Mouse (Mus musculus): Measurements from ENCODE around the gene Ankrd1.

Gene Ankrd1

DNA sequence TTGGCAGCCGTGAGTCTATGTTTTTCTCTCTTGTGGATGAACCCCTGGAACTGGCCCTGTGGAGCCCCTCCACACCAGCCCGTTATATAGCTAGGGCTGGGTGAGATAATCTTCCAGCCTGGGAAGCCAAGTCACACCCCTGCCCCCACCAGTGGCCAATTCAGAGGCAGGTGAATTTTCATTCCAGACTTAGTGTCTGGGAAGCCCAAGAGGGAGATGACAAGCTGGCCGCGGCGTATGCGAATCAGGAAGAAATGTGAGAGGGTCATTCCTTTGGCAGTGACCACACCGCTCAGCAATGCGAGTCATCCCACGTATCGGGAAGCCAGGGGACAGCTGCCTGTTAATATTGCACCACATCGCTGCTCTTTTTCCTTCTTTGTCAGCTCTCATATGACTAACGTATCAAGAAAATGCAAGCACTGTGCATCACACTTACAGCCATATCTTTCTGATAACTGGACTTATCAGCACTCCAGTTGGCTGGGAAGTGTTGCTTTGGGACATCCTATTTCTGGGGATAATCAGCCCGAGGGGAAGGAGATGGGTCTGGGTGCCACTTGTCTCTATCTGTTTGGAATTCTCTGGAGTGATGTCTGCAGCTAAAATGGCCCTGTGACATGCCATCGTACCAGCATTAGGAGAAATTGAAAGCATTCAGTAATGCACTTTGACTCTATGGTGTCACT is at the start of gene Ankrd1:
Gene Ankrd1, minus strand, starts transcription at position 317 of the 689 bp plus-strand sequence.
- no peak for DNase-seq (ENCODE audit: low read depth, low spot score)

DNA sequence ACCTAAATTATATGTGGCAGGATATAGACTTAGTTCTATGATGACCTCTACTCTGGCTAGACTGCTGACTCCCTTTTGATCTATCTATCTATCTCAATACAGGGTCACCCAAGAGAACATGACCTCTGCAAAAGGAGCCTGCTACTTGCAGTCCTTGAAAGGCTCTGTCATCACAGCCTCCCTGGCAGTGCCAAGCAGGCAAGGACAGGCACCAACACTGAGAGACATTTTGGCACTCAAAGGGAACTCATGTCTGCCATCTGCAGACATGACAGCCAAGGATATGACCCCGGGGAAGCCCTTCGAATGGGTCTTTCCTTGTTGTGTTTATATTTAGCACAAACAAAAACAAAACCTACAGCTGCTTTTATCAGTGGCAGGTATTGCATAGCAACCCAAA is 49.2 kb upstream of the Ankrd1 start:
- DNase-seq (ENCODE audit: low read depth, low spot score), result no peak

DNA sequence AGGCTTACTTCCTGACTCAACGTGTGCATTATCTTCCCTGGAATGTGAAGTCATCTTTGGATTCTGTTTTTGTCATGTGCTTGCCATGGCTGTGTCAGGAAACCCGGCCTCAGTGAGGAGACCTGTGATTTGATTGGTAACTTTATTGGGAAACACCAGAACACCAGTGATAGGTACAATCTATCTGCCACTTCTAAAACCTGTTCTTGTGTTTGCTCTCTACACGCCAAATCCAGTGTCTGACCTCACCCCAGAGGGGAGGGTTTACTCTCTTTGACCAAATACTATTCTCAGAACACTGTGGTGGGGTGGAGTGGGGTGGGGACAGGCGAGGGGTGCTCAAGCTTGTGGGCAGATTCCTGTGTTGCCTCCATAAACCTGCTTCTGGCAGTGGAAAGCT is 48.2 kb upstream of the Ankrd1 start:
- no peak for DNase-seq (ENCODE audit: low read depth, low spot score)

DNA sequence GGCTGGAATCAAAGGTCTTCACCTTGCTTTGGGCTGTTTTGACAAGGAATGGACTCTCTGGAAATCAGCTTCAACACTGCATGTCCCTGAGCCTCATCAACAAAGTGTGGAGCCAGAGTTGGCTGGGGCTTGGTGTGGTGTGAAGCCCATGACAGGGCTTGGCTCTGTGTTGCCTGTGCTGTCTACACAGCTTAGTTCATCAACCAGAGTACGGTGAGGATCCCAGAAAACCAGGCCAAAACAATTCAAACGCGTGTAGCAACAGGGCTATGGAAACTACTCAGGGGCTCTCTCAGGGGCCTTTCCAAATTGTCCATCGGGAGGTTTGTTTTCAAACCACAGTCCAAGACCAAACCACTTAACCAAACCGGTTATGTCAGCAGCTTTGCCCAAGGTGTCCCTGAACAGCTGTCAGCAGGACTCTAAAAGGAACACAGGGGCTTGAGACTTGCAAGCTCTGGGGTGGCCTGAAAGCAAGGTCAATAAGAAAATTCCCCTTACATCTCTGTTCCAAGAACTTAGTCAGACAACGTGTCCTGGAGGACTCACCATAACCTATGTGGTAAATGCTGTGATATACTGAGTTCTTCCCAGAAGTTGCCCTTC is 47.5 kb upstream of the Ankrd1 start:
- DNase-seq (ENCODE audit: low read depth, low spot score), result no peak

DNA sequence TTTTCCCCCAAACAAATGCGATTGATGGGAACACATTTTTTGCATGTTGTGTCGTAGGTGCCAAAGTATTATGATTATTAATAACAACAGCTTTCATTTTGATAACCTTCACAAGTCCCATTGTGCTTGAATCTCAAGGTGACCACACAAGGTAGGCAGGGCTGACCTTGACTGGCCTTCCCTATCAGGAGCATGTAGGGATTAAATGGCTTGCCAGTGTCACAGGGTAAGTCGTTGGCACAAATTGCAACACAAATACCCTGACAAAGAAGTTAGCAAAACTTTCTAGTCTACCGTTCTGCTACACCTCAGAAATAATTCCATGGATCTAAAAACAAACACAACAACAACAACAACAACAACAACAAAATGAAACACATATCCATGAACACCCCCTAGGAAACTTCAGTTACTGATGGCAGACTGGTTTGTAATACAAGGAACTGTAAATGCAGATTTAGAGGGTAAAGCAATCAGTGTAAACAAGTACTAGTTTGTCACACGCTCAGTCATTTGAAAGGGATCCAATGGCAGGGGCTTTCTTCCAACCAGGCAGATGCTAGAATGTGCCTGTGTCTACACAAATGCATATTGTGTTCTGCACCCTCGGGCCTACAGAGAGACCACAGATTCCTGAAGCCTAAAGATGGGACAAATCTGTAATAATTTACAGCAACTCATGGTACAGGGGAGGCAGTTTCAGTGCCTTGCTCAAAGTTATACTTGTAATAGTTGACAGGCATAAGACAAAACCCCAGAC is 46.7 kb upstream of the Ankrd1 start:
- DNase-seq (ENCODE audit: low read depth, low spot score), result no peak

DNA sequence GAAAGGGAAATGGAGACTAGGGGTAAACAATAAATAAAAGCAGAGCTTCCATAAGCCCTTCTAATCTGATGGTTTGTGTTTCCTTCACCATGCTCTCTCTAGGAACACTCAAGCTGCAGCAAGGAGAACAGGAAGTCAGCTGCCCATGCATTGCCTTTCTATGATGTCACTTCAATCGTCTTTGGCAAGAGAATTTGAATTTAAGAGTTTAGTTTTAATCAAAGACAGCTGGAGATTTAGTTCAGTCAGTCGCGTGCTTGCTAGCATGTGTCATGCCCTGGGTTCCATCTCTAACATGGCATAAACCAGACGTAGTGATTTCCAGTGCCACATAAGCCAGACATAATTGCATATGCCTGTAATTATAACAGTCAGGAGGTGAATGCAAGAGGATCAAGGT is 45.5 kb upstream of the Ankrd1 start:
- no peak for DNase-seq (ENCODE audit: low read depth, low spot score)

DNA sequence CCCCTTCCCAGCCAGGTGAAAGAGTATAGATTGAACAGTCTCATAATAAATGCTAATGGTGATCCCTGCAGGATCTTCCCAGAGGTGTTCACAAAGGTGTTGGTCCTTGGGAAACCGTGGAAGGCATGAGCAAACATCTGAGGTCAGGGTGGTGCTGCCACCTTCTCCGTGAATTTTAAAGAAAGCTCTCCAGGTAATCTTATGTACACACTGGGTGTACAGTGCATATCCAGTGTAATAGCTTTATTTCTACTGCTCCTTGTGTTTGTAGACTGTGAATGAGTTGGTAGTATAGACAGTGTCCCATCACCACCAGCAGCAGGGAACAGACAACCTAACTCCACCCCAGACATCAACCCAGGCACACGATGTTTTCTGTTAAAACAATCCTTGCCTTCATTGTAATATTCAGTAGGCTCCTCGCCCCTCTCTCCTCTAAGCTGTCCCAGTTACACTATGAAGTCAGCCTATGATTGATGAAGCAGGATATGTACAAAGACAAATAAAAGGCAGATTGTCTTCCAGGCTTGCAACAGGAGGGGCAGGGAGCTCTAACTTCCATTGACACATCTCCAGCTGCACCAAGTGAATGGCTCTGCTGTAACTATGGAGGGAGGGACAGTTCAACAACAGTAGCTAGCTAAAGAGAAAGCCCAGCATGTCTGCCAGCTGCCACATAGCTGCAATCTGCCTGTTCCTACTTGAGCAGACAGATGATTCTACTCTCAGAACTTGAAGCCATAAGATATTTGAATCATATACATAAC is 30.5 kb upstream of the Ankrd1 start:
- DNase-seq (ENCODE audit: low read depth, low spot score), result no peak

DNA sequence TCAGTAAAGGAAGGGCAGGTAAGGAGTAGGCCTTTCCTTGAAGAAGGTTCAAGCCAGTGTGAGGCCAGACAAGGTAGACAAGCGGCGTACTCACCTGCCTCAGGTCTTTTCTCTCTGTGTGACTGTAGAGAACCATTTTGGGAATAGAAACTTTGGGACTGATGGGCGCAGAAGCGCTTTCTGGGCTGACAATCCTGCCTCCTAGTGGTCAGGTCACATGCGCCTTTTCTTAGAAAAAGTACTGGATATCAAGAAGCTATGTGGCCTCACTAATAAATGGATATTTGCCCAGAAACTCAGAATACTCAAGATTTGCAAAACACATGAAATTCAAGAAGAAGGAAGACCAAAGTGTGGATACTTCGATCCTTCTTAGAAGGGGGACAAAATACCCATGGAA is 28.7 kb upstream of the Ankrd1 start:
- DNase-seq (ENCODE audit: low read depth, low spot score), result peak; percentile 23

DNA sequence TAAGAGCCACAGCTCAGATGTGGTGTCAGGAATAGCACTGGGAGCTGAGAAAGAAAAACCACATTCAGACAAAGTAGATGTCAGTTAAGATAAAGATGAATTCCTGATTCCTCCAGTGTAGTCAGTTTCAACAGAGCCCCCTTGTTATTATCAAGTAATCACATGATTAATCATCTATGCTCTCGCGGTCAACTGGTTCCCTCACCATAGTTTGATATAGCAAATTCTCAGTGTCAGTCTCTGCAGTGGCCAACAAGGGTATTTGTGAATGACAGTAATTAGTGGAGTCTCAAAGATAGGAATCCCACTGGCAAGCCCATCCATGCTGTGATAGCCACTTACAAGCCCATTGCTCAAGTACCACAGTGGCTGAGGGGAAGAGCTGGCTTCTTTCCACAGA is 23.7 kb upstream of the Ankrd1 start:
- no peak for DNase-seq (ENCODE audit: low read depth, low spot score)

DNA sequence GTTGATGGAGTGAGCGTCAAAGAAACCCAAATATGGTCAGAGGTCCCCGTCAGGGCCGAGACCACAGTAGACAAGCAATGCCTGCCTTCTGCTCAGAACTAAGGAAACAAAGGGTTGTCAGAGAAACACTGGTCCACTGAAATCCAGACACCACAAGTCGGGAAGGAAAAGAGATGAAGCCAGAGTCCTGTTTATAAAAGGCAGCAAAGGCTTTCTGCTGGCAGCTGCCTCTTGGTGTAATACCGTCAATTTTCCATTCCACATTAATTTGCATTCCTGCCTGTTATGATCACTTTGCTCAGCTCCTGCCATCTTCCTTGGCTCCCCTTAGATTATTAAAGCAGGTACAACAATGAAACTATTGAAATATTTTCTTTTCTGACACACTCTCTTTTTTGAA is 13.8 kb upstream of the Ankrd1 start:
- DNase-seq (ENCODE audit: low read depth, low spot score), result no peak

DNA sequence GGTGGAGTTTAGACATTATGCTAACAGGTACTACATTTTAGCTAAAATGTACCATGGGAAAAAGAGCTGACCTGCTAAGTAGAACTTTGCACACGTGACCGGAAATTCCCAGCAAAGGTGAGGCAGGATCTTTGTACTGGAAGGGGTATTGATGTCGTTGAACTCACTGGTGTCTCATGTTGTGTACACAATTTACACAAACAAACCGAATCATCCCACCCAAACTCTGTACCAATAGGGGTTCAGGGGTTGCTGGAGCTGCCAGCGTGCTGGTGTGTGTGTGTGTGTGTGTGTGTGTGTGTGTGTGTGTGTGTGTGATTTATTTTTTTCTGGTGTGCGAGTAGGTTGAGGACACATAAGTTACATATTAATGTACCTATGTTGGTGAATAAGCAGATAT is 13.2 kb upstream of the Ankrd1 start:
- no peak for DNase-seq (ENCODE audit: low read depth, low spot score)

DNA sequence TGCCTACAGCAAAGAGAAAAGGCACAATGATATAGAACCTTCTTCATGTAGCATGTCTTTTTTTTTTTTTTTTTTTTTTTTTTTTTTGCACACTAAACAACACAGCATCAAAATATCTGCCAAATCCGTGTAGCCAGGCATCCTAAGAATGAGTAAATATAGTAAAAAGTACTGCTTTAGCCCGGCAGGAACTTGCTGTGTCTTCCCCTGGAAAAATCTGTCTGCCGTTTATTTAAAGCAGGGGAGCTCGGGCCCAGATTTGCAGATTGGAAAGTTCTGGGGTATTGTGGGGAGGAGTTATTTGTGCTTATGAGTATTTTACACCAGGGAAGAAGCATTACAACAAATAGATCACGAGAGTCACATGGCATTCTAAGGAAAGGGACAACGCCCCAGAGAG is 12.1 kb upstream of the Ankrd1 start:
- DNase-seq (ENCODE audit: low read depth, low spot score), result no peak

DNA sequence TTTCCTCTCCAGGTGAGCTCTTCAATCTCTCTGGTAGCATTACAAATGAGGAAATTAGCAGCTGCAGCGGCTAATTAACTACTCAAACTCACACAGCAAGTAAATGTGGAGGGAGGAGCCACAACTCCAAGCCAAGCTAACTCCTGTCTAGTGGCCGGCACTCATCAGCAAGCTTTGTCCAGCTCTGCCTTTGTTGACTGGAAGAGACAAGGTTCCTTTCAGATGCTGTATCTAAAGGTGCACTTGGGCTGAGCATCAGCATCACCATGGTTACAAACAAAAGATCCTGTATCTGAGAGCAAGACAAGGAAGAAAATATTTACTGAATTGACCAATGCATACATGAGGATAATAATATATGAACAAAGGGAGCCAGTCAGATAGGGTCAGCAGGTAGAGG is 10.3 kb upstream of the Ankrd1 start:
- no peak for DNase-seq (ENCODE audit: low read depth, low spot score)

DNA sequence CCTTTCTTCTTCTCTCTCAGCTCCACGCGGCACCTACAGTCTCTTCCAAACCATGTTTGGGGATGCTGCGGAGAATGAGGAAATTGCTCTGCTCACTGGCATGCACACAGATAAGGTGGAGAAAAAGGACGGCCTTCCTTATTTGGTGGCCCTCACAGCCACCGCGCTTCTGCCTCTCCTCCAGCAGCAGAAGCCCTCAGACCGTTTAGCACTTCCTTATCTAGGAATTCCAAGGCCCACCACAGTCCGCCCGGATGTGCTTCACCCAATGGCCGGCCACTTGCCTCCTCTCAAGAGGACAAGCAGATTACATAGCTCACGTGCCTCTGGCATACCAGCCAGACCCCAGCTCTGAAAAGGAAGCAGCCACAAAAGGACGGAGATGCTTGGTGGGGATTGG is 9.7 kb upstream of the Ankrd1 start:
- no peak for DNase-seq (ENCODE audit: low read depth, low spot score)

DNA sequence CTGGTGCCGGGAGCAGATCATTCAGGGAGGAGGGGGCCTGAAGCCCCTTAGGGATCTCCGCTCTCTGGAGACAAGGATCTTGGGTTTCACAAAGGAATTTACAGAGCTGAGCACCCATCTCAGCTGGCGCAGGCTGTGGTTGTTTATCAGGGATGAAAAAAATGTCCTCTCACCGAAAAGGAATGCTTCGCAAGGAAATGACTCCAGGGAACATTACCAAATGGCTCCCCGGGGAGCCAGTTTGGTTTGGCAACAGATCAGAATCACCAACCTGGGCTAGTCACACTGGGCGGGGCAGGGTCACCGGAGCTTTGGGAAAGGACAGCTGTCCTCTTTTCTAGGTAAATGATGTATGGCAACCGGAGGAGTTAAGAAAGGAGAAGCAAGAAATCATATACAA is 9.3 kb upstream of the Ankrd1 start:
- DNase-seq (ENCODE audit: low read depth, low spot score), result no peak

DNA sequence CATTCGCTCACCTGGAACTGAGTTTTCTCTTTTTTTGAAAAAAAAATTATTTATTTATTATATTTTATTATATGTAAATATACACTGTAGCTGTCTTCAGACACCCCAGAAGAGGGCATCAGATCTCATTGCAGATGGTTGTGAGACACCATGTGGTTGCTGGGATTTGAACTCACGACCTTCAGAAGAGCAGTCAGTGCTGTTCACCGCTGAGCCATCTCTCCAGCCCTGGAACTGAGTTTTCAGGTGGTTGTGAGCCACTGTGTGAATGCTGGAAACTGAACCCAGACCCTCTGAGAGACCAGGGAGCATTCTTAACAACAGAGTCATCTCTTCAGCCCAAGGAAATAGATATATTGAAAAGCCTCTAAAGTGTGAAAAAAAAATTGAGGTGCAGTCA is 8.5 kb upstream of the Ankrd1 start:
- DNase-seq (ENCODE audit: low read depth, low spot score), result no peak

DNA sequence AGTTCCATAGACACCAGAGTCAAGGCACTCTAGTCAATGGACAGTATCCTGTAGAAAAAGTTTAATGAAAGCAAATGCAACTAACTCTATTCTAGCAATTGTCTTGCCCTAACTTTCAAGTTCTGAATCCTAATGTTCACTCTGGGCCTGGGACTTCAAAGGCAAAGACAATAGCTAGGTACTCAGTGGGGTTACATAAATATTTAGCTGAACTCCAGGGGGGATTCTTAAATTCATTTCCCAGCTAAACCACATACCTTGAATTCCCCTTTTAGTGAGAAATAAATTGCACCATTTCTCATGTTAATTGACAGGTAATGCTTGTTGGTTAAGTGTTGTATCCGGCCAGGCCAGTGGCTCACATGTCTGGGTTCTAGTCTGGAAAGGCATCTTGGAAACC is 4.3 kb upstream of the Ankrd1 start:
- peak; percentile 54 for DNase-seq (ENCODE audit: low read depth, low spot score)

DNA sequence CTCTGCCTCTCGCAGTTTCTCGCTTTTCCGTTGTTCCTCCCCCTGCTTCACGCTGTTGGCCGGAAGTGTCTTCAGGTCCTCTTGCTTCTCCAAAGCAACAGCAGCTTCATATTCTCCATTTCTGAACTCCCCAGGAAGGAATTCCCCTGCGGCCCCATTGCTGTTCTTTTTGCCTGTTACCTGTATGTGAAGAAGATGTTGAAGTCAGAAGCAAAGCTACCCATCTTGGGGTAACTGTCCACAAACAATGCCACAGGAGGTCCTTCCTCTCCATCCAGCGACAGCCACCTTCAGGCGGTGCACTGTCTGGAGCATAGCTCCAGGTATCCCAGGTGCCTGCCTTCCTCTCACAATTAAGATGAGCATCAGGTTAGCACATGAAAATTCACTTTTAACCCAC is 680 bp downstream of the Ankrd1 start:
- no peak for DNase-seq (ENCODE audit: low read depth, low spot score)

DNA sequence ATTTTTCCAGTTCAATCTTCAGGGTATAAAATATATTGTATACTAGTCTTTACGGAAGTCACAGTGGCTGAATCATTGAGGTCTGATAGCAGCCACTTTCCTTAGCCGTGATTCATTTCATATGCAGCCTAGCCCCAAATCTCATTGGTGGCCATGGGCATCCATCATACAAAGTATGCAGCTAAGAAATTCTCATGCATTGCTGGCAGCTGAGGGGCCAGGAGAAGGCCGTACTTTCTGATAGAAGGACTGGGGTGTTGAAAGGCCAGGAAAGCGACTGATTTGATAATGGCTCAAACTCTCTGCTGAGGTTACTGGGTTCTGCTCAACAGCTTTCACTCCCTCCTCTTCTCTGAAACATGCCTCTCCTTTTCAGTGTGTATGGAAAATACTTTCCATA is 3.7 kb downstream of the Ankrd1 start:
- no peak for DNase-seq (ENCODE audit: low read depth, low spot score)

DNA sequence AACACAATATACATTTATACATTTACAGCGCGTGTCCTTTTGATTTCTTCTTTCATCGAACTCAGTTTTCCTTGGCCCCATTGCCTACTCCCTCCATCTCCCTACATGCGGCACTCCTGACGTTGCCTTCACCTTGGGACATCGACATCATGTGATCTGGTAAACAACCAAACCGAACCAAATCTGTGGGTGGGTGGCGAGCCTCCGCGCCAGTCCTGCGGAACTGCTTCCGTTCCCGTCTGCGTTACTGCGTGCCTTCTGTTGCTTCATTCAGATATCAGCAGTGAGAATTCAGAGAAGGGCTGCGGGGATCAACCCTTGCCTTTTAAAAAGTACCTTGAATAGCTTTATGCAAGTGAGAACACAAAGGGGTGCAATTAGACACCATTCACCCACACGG is 7.9 kb downstream of the Ankrd1 start:
- no peak for DNase-seq (ENCODE audit: low read depth, low spot score)

DNA sequence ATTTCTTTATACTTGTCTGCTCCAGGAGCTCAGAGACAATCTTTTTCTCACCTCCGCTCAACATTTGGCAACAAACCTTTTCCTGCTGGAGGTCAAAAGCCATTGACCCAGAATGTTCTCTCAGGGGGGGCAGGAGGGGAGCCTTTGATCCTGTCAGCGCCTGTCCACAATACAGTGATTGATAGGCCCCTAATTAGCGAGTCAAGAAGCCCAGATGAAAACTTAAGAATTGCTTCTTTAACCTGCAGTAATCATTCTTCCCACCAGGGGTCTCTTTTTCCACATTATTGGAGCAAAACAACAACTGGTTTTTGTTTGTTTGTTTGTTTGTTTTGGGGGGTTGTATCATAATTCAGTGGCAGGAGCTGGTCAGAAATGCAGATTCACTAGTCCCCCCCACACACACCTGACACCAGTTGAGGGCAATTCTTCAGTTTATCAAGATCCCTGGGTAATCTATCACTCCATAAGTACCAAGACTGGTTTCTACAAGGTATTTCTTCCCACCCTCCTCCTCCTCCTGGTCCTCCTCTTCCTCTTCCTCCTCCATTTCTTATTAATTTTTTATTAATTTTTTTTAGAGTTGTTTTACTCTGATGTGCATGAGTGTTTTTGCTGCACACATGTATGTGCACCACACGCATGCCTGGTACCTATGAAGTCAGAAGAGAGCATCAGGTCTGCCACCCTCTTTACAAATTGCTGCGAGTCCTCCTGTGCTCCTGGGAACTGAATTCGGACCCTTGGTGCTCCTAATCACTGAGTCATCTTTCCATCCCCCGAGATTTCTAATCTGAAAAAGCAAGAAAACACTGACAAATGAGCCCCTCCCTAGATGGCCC is 8.6 kb downstream of the Ankrd1 start:
- DNase-seq (ENCODE audit: low read depth, low spot score), result peak; percentile 43

Measured in ES-CJ7 (cell line).